Mouse (Mus musculus) heart, adult 9 months (tissue): Measurements from ENCODE around the gene Psg16.
"Not testable (repeated sequence)": the region's sequence is repeated elsewhere in the genome, so short reads cannot be mapped to it uniquely, and the experiment has no call there.

Source experiments
- DNase-seq, 2 experiments: peaks; one replicate each; pipeline ENCODE4 v3.0.0; 2022; ENCODE audit warnings: low spot score in 2 of 2

Gene Psg16

DNA sequence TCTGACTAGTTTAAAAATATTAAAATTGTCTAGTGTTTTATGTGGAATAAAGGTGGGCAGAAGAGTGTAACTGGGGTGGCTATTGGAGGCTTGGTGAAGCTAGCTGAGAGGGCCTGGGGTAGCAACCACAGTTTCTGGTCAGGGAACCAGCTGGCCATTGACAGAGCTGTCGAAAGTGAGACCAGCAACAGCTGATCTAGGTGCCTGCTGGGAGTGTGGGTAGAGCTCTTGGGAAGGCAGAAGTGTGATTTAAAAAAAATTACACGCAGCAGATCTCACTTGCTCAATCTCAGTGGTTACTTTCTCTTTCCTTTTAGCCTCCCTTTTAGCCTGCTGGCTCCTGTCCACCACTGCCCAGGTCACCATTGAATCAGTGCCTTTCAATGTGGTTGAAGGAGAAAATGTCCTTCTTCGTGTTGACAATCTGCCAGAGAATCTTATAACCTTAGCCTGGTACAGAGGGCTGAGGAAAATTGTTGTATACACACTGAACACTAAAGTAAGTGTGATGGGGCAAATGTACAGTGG lies 16.3 kb downstream of the Psg16 start:
- no peak for DNase-seq

- DNase-seq = no peak
Observed at GRCm38 (mm10) chr7:17091280-17091679, 17.4 kb downstream of the Psg16 start.

DNA sequence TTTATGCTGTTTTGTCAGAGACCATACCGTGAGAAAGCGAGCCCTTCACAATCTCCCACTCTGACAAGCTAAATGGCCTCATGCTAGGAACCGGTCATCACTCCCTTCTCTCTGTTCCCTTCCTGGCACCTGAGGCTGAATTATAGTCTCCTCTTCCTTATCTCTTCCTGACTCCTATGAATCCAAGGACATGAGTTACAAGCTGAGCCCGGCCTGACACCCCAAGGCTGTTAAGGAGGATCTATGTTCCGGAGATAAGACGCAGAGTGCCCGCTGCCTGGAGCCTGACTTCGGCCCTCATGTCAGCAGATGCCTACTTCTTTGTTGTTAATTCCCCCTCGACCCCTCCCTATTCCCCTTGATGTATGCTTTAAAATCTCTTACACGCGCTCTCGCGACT lies 27.8 kb downstream of the Psg16 start:
- not testable (repeated sequence) for DNase-seq

DNA sequence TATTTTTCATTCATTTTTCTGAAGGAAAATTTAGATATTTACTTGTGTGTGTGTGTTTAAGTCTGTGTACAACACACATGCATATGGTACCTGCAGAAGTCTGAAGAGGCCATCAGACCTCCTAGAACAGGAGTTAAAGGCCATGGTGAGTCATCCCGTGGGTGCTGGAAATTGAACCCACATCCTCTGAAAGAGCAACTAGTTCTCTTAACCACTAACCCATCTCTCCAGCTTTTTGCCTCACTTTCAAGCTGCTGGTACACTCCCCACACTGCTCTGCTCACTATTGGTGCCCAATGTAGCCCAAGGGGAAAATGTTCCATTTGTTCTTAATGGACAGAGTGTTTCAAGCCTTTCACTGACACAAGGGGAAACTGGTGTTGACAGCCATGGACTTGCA lies 61.5 kb downstream of the Psg16 start:
- DNase-seq = no peak

GRCm38 (mm10) chr7:17149931-17150330 lies 76.1 kb downstream of the Psg16 start, which contains the start of gene Ceacam3:
Gene Ceacam3, plus strand, starts transcription at chr7:17150282.
- DNase-seq = no peak

- DNase-seq = peak in 1 of 2 experiments; percentile 11
Observed at GRCm38 (mm10) chr7:17155634-17156033, 81.8 kb downstream of the Psg16 start.

- no peak for DNase-seq
Observed at GRCm38 (mm10) chr7:17156885-17157677, 83.2 kb downstream of the Psg16 start.

DNA sequence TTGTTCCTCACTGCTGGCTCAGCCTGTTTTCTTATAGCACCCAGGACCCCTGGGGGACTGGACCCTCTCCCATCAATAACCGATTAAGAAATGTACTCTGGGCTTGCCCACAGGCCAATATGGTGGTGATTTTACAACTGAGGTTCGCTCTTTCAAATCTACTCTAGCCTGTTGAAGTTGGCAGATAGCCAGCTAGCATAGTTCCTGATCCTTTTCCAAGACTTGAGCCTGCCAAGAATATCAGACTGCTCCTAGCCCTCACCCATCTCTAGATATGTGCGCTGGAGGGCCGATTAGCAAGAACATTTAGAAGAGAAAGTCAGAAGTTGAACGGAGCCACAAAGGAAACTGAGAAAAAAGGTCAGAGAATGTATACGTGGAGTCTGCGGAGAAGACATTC lies 85.2 kb downstream of the Psg16 start:
- peak in 1 of 2 experiments; percentile 7 for DNase-seq

- no peak for DNase-seq
Observed at GRCm38 (mm10) chr7:17171827-17172226, 98.0 kb downstream of the Psg16 start.
